Mouse (Mus musculus) G1E (cell line): ENCODE data around the gene Cntn2. TPM values are rescaled to one million over a fixed set of nuclear protein-coding genes. Genes with fewer than 3 reads are reported as not detected.

Source experiments
- ATAC-seq: 2 replicates; pipeline ENCODE4 v1.8.0; 2016; ENCODE audit warnings: mild to moderate bottlenecking; ENCODE audit not compliant: insufficient number of reproducible peaks, poor library complexity, low FRiP score, severe bottlenecking; ENCODE audit errors: extremely low read depth
- DNase-seq: peaks from one replicate; pipeline ENCODE4 v3.0.0; 2012; ENCODE audit warnings: low spot score
- H3K27me3 ChIP-seq: 2 replicates; pipeline ENCODE4 v1.6.1; 2012; ENCODE audit warnings: mild to moderate bottlenecking, low read length, inconsistent platforms; ENCODE audit not compliant: insufficient read depth
- H3K36me3 ChIP-seq: replicated peaks from 2 replicates; pipeline ENCODE3; 2012; ENCODE audit warnings: mild to moderate bottlenecking, inconsistent platforms
- H3K4me1 ChIP-seq: 2 replicates; pipeline ENCODE4 v1.6.1; 2012; ENCODE audit warnings: low read depth, low read length, inconsistent platforms, mixed read lengths; ENCODE audit not compliant: insufficient read depth
- H3K4me3 ChIP-seq: 2 replicates; pipeline ENCODE4 v1.5.1; 2012; ENCODE audit warnings: low read depth, mild to moderate bottlenecking, inconsistent platforms, low read length, moderate library complexity, mixed read lengths
- H3K9me3 ChIP-seq: replicated peaks from 2 replicates; pipeline ENCODE4 v1.6.1; 2012; ENCODE audit warnings: inconsistent platforms
- CTCF ChIP-seq: IDR thresholded peaks from 2 replicates; pipeline ENCODE4 v1.5.1; 2012; ENCODE audit warnings: low read depth, low read length, inconsistent platforms, mixed read lengths
- GATA1 ChIP-seq: IDR thresholded peaks from 2 replicates; pipeline ENCODE4 v1.6.1; 2012; ENCODE audit warnings: borderline replicate concordance, low read length, inconsistent platforms, mixed read lengths
- GATA2 ChIP-seq: IDR thresholded peaks from 2 replicates; pipeline ENCODE4 v1.6.1; 2012; ENCODE audit warnings: low read depth, low read length, inconsistent platforms, borderline replicate concordance
- POLR2AphosphoS5 ChIP-seq: IDR thresholded peaks from 2 replicates; pipeline ENCODE4 v1.6.1; 2012; ENCODE audit warnings: low read depth, low read length, inconsistent platforms; ENCODE audit not compliant: insufficient replicate concordance
- TAL1 ChIP-seq: conservative IDR thresholded peaks from 2 replicates; pipeline ENCODE4 v1.6.1; 2012; ENCODE audit warnings: low read depth, low read length, inconsistent platforms, mixed read lengths
- polyA plus RNA-seq: library from polyadenylated mRNA; stranded (reverse); fragments of >175 nt; gene quantifications from 2 replicates; pipeline ENCODE4 v1.2.3, GENCODE M21; 2012
- total RNA-seq, 2 experiments: library from RNA; stranded (forward) in 1 of 2; stranded (reverse) in 1 of 2; fragments of 200-1000 nt in 1 of 2; fragments of >200 nt in 1 of 2; fragmentation: Nextera tagmentation in 1 of 2; gene quantifications; 2 replicates each; pipeline ENCODE4 v1.2.3; 2014 to 2017

The Cntn2 gene
- total and polyA plus RNA-seq, 3 experiments, result 0.33 TPM; not detected in 2

- H3K4me3 ChIP-seq, result no peak overlapping the region
- DNase-seq (no peak), ATAC-seq (no peak)
- peaks cover 50% of the 10 kb centered on the region for H3K36me3 ChIP-seq
- H3K9me3 ChIP-seq, result no peaks in the 10 kb centered on the region
- H3K4me1 ChIP-seq, result no peaks in the 10 kb centered on the region
- peaks cover 33% of the 10 kb centered on the region for H3K27me3 ChIP-seq
- TF ChIP-seq GATA1 (no peak), POLR2AphosphoS5 (no peak), CTCF (no peak), TAL1 (no peak), GATA2 (no peak)
These were observed 33.3 kb downstream of the Cntn2 start for GRCm38 (mm10) chr1:132509771-132510170.

GRCm38 (mm10) chr1:132506656-132507055 is 36.4 kb downstream of the Cntn2 start:
- no peak for TF ChIP-seq GATA2
- no peak for TF ChIP-seq TAL1
- no peak for TF ChIP-seq CTCF
- no peak for TF ChIP-seq POLR2AphosphoS5
- TF ChIP-seq GATA1, result no peak

GRCm38 (mm10) chr1:132506058-132506457 is 37.0 kb downstream of the Cntn2 start, which contains the start of gene Tmem81:
TSS of gene Tmem81 (plus strand) at chr1:132506230.
- no peak for DNase-seq
- no peak for TF ChIP-seq POLR2AphosphoS5
- H3K27me3 ChIP-seq, result no peaks in the 10 kb centered on the region
- ATAC-seq, result no peak
- H3K36me3 ChIP-seq, result peaks cover 84% of the 10 kb centered on the region
- no peaks in the 10 kb centered on the region for H3K9me3 ChIP-seq
- no peaks in the 10 kb centered on the region for H3K4me1 ChIP-seq
- no peak within 1 kb of the TSS for H3K4me3 ChIP-seq

More at GRCm38 (mm10) chr1:132506656-132507055, 36.4 kb downstream of the Cntn2 start:
- Histone ChIP-seq H3K36me3 (peaks cover 78% of the 10 kb centered on the region), H3K9me3 (no peaks in the 10 kb centered on the region), H3K4me1 (no peaks in the 10 kb centered on the region), H3K27me3 (peaks cover 3% of the 10 kb centered on the region; the same call in 1 of the 2 replicates), H3K4me3 (no peak overlapping the region)
- DNase-seq (no peak), ATAC-seq (no peak)

- Histone ChIP-seq H3K4me3 (no peak overlapping the region), H3K36me3 (peaks cover 93% of the 10 kb centered on the region), H3K27me3 (no peaks in the 10 kb centered on the region), H3K4me1 (no peaks in the 10 kb centered on the region), H3K9me3 (no peaks in the 10 kb centered on the region)
- no peak for DNase-seq
- TF ChIP-seq TAL1 (no peak), GATA2 (no peak), CTCF (no peak), POLR2AphosphoS5 (no peak), GATA1 (no peak)
- no peak for ATAC-seq
These were observed 37.9 kb downstream of the Cntn2 start for GRCm38 (mm10) chr1:132505155-132505554.

- Histone ChIP-seq H3K9me3 (no peaks in the 10 kb centered on the region), H3K4me1 (no peaks in the 10 kb centered on the region), H3K36me3 (peaks cover 90% of the 10 kb centered on the region), H3K27me3 (no peaks in the 10 kb centered on the region), H3K4me3 (no peak overlapping the region)
- DNase-seq (no peak), ATAC-seq (no peak)
- no peak for TF ChIP-seq TAL1
These were observed 42.5 kb downstream of the Cntn2 start for GRCm38 (mm10) chr1:132500535-132500934.

- no peak for DNase-seq
- no peak for ATAC-seq
- TF ChIP-seq POLR2AphosphoS5, result no peak
- TF ChIP-seq TAL1, result no peak
- no peak for TF ChIP-seq GATA1
- no peak for TF ChIP-seq CTCF
- no peak for TF ChIP-seq GATA2
These were observed 59.3 kb downstream of the Cntn2 start for GRCm38 (mm10) chr1:132483759-132484158.

GRCm38 (mm10) chr1:132483234-132483633 is 59.8 kb downstream of the Cntn2 start:
- Histone ChIP-seq H3K9me3 (no peaks in the 10 kb centered on the region), H3K4me1 (peaks cover 41% of the 10 kb centered on the region), H3K4me3 (no peak overlapping the region), H3K27me3 (no peaks in the 10 kb centered on the region), H3K36me3 (peaks cover 75% of the 10 kb centered on the region)
- no peak for DNase-seq
- ATAC-seq, result no peak
- TF ChIP-seq TAL1 (no peak), POLR2AphosphoS5 (no peak), GATA2 (no peak), GATA1 (no peak), CTCF (no peak)

More at GRCm38 (mm10) chr1:132483759-132484158, 59.3 kb downstream of the Cntn2 start:
- H3K36me3 ChIP-seq, result peaks cover 80% of the 10 kb centered on the region
- no peaks in the 10 kb centered on the region for H3K27me3 ChIP-seq
- no peaks in the 10 kb centered on the region for H3K9me3 ChIP-seq
- peaks cover 36% of the 10 kb centered on the region for H3K4me1 ChIP-seq
- no peak overlapping the region for H3K4me3 ChIP-seq
